Mouse (Mus musculus) lung, adult 10 weeks (tissue): ENCODE data around the gene Usb1. TPM values are rescaled to one million over a fixed set of nuclear protein-coding genes. Genes with fewer than 3 reads are reported as not detected.

Source experiments
- polyA plus RNA-seq: library from polyadenylated mRNA; stranded (reverse); fragments of 350-450 nt; fragmentation: Illumina TruSeq; extraction: RNeasy Lipid Tissue Mini Kit (QIAGEN cat#74804); gene quantifications from one replicate; pipeline ENCODE4 v1.2.3, GENCODE M21; 2014; ENCODE audit warnings: low read depth, low replicate concordance; ENCODE audit not compliant: insufficient read depth

Usb1 gene
- 15.0 TPM for polyA plus RNA-seq

DNA sequence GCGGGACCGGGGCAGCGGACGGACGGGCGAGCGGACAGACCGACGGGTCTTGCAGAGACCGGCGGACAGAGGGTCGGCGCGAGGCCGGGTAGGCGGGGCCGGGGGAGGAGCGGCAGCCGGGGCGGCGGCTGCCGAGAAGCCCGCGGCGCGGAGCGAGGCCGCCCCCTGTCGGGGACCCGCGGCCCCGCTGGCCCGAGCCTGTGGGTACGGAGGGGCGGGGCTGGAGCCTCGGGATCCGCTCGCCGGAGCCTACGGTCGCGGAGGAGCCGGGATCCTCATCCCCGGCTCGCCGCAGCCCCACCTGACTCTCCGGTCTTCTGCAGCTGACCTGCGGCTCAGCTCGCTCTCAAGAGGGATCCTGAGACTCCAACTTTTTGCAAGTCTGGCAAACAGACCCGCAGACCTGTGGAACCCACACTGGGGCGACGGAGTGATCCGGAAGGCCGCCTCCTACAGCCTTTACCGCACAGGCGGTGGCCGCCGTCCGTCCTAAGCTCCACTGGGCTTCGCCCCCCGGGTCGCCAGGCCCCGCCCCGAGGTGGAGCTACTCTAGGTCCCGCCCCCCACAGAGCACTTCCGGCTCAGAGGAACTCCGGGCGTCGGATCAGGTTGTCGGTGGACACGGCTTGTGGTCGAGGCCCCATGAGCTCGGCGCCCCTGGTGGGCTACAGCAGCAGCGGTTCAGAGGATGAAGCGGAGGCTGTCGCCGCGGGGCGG, at the start of gene Usb1, which contains the start of gene Zfp319:
Usb1 (plus strand) TSS at position 565 of the 717 bp plus-strand sequence.
Zfp319 (minus strand) TSS at position 231 of the 717 bp plus-strand sequence.

GRCm38 (mm10) chr8:95306431-95306830, 25.7 kb upstream of the Usb1 start, which contains the start of gene Cngb1:
Gene Cngb1 (minus strand): TSS chr8:95306585.

DNA sequence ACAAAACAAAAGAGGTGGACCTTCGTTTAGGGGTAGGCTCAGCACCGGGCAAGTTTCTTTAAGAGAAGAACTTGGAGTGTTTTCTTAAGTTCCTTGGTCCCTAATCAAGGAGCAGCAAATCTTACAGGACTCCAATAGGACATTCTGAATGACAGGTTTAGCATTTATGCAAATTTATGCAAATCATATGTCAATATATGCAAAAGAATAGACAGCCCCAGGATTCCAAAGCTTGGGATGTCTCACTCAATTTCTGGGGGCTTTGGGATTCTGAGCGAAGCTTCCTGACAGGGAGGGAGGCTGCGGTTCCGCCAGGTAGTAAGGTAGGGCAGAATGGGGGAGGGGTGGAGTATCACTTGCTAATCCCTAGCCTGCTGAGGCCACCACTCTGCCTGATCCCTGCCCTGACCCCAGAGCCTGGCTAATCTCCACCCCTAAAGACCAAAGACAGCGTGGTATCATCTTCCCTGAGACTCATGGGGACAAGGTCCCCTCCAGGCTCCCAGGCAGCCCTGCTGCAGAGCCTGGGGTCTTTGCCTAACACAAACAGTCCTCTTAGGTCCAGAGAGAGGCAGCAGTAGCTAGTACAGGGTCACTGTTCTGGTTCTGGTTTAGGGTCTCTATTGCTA, 21.6 kb upstream of the Usb1 start, which contains the start of gene Tepp:
Tepp (plus strand) TSS at position 225 of the 629 bp plus-strand sequence.

GRCm38 (mm10) chr8:95352151-95352870, 20.2 kb downstream of the Usb1 start, which contains the start of gene Mmp15:
Gene Mmp15 (plus strand): TSS chr8:95352268.

Other genes with a start within 250 kb of the Usb1 start
- 36.8 TPM for gene Kifc3, start 129.5 kb upstream of the Usb1 start, polyA plus RNA-seq
- gene Cngb1, start 25.7 kb upstream of the Usb1 start, polyA plus RNA-seq: 3.0 TPM
- 4.0 TPM for gene Tepp, start 21.7 kb upstream of the Usb1 start, polyA plus RNA-seq
- 6.3 TPM for gene Zfp319, start 334 bp upstream of the Usb1 start, polyA plus RNA-seq
- gene Mmp15, start 20.0 kb downstream of the Usb1 start, polyA plus RNA-seq: 29.7 TPM
- 47.1 TPM for gene Cfap20, start 102.6 kb downstream of the Usb1 start, polyA plus RNA-seq
- gene Csnk2a2, start 157.8 kb downstream of the Usb1 start, polyA plus RNA-seq: 19.6 TPM
- gene Ccdc113, start 201.8 kb downstream of the Usb1 start, polyA plus RNA-seq: 15.8 TPM
- not detected for gene Prss54, start 244.1 kb downstream of the Usb1 start, polyA plus RNA-seq